Mouse (Mus musculus) thymus, adult 2 months (tissue): ENCODE results near the gene Tmtc1. TPM values are rescaled to one million over a fixed set of nuclear protein-coding genes. Genes with fewer than 3 reads are reported as not detected.

Experiments
- DNase-seq: peaks from one replicate; pipeline ENCODE4 v3.0.0; 2021
- H3K27ac ChIP-seq: fragments of 200-500 bp; 2 replicates; pipeline ENCODE4 v1.5.1; 2012; ENCODE audit warnings: low read length, control low read depth; ENCODE audit not compliant: control insufficient read depth, insufficient read depth
- H3K27me3 ChIP-seq: fragments of 200-500 bp; 2 replicates; pipeline ENCODE4 v1.6.1; 2012; ENCODE audit warnings: mild to moderate bottlenecking, low read length, moderate library complexity, mixed read lengths; ENCODE audit not compliant: control insufficient read depth, insufficient read depth
- H3K36me3 ChIP-seq: fragments of 200-500 bp; 2 replicates; pipeline ENCODE4 v1.6.1; 2012; ENCODE audit warnings: mild to moderate bottlenecking, low read length, moderate library complexity; ENCODE audit not compliant: control insufficient read depth, insufficient read depth
- H3K4me1 ChIP-seq: fragments of 200-500 bp; replicated peaks from 2 replicates; pipeline ENCODE4 v1.6.1; 2012; ENCODE audit warnings: low read length; ENCODE audit not compliant: control insufficient read depth, insufficient read depth
- H3K4me3 ChIP-seq: fragments of 200-500 bp; 2 replicates; pipeline ENCODE4 v1.5.1; 2012; ENCODE audit warnings: mild to moderate bottlenecking, low read length, control low read depth, moderate library complexity; ENCODE audit not compliant: control insufficient read depth, insufficient read depth
- CTCF ChIP-seq: fragments of 200-500 bp; IDR thresholded peaks from 2 replicates; pipeline ENCODE4 v1.5.1; 2012; ENCODE audit warnings: mild to moderate bottlenecking, control low read depth, low read length, moderate library complexity, borderline replicate concordance; ENCODE audit not compliant: control insufficient read depth, poor library complexity, insufficient read depth; ENCODE audit errors: extremely low read depth
- POLR2A ChIP-seq: fragments of 200-500 bp; IDR thresholded peaks from 2 replicates; pipeline ENCODE4 v1.6.1; 2012; ENCODE audit warnings: mild to moderate bottlenecking, low read length, control low read depth, moderate library complexity; ENCODE audit not compliant: control insufficient read depth, poor library complexity, insufficient read depth; ENCODE audit errors: extremely low read depth
- WGBS: fragments of 180-500 bp; shearing (Covaris S2); methylation state at CpG from one replicate; pipeline ENCODE4 v1.1.7; 2018; 5-methylcytosine and 5-hydroxymethylcytosine counted together
- polyA plus RNA-seq: library from polyadenylated mRNA; depleted of rRNA; stranded (reverse); fragments of >200 nt; gene quantifications from 2 replicates; pipeline ENCODE4 v1.2.3, GENCODE M21; 2012

Tmtc1 gene
- polyA plus RNA-seq, 1 experiment: 6.4 TPM

GRCm38 (mm10) chr6:148448151-148448550 lies 4.0 kb upstream of the Tmtc1 start:
- TF ChIP-seq POLR2A (no peak), CTCF (no peak)
- peaks cover 6% of the 10 kb centered on the region; the same call in 1 of the 2 replicates for H3K27me3 ChIP-seq
- H3K4me3 ChIP-seq: no peak overlapping the region
- WGBS: 67% methylated on average over 3 of the region's 3 CpGs
- peaks cover 7% of the 10 kb centered on the region; the same call in 1 of the 2 replicates for H3K4me1 ChIP-seq
- DNase-seq: no peak
- H3K36me3 ChIP-seq: no peaks in the 10 kb centered on the region
- H3K27ac ChIP-seq: no peak overlapping the region

- Histone ChIP-seq H3K4me3 (no peak overlapping the region), H3K27ac (no peak overlapping the region), H3K36me3 (no peaks in the 10 kb centered on the region), H3K27me3 (peaks cover 12% of the 10 kb centered on the region; the same call in 1 of the 2 replicates), H3K4me1 (peaks cover 7% of the 10 kb centered on the region; the same call in 1 of the 2 replicates)
- TF ChIP-seq CTCF (no peak), POLR2A (no peak)
- 69% methylated on average over 3 of the region's 3 CpGs for WGBS
- no peak for DNase-seq
Measured at GRCm38 (mm10) chr6:148446113-148446512, 1.9 kb upstream of the Tmtc1 start.

GRCm38 (mm10) chr6:148444796-148445195 lies 607 bp upstream of the Tmtc1 start:
- no peak overlapping the region for H3K27ac ChIP-seq
- no peak for DNase-seq
- H3K4me1 ChIP-seq: peaks cover 7% of the 10 kb centered on the region; the same call in 1 of the 2 replicates
- peak overlapping the region; percentile 32; the same call in 1 of the 2 replicates for H3K4me3 ChIP-seq
- H3K27me3 ChIP-seq: peaks cover 12% of the 10 kb centered on the region; the same call in 1 of the 2 replicates
- H3K36me3 ChIP-seq: no peaks in the 10 kb centered on the region
- no peak for TF ChIP-seq CTCF
- TF ChIP-seq POLR2A: no peak
- 10% methylated on average over 9 of the region's 9 CpGs for WGBS

- H3K4me3 ChIP-seq: no peak overlapping the region
- H3K27ac ChIP-seq: no peak overlapping the region
- TF ChIP-seq CTCF (no peak), POLR2A (no peak)
- no peaks in the 10 kb centered on the region for H3K36me3 ChIP-seq
- peaks cover 12% of the 10 kb centered on the region; the same call in 1 of the 2 replicates for H3K27me3 ChIP-seq
- 9% methylated on average over 15 of the region's 15 CpGs for WGBS
- peaks cover 7% of the 10 kb centered on the region; the same call in 1 of the 2 replicates for H3K4me1 ChIP-seq
- no peak for DNase-seq
Measured at GRCm38 (mm10) chr6:148443291-148443725, 881 bp downstream of the Tmtc1 start.

GRCm38 (mm10) chr6:148442671-148443290 lies 1.4 kb downstream of the Tmtc1 start:
- no peaks in the 10 kb centered on the region for H3K36me3 ChIP-seq
- peaks cover 7% of the 10 kb centered on the region; the same call in 1 of the 2 replicates for H3K4me1 ChIP-seq
- no peak overlapping the region for H3K27ac ChIP-seq
- peaks cover 12% of the 10 kb centered on the region; the same call in 1 of the 2 replicates for H3K27me3 ChIP-seq
- no peak for DNase-seq
- H3K4me3 ChIP-seq: no peak overlapping the region
- 8% methylated on average over 27 of the region's 27 CpGs for WGBS
- no peak for TF ChIP-seq POLR2A
- TF ChIP-seq CTCF: no peak

GRCm38 (mm10) chr6:148441871-148442270 lies 2.3 kb downstream of the Tmtc1 start:
- peaks cover 12% of the 10 kb centered on the region; the same call in 1 of the 2 replicates for H3K27me3 ChIP-seq
- H3K36me3 ChIP-seq: no peaks in the 10 kb centered on the region
- TF ChIP-seq POLR2A: no peak
- TF ChIP-seq CTCF: no peak
- WGBS: 39% methylated on average over 5 of the region's 5 CpGs
- no peak overlapping the region for H3K27ac ChIP-seq
- no peak for DNase-seq
- H3K4me3 ChIP-seq: no peak overlapping the region
- H3K4me1 ChIP-seq: peaks cover 7% of the 10 kb centered on the region; the same call in 1 of the 2 replicates
